Mouse (Mus musculus) lung, embryonic 14.5 days (tissue): ENCODE measurements at regions not wholly inside any gene's neighbourhood (a gene's known extent, or its start where the extent isn't known, plus 50 kb on each side); places are given as distances from the start of the nearest gene placed in this dataset.
"Not testable (repeated sequence)": the region's sequence is repeated elsewhere in the genome, so short reads cannot be mapped to it uniquely, and the experiment has no call there.

ENCODE experiments used
- ATAC-seq: fragments of 200-750 bp; cut with Nextera tagmentation; 2 replicates; pipeline ENCODE4 v1.8.0; 2017; ENCODE audit warnings: mild to moderate bottlenecking, moderate TSS enrichment, moderate library complexity; ENCODE audit not compliant: insufficient read depth
- DNase-seq: peaks from one replicate; pipeline ENCODE4 v3.0.0-alpha.2; 2015
- H3K27ac ChIP-seq: fragments of 300-500 bp; sonication (generic); 2 replicates; pipeline ENCODE4 v1.5.1; 2014; ENCODE audit warnings: low read depth, mild to moderate bottlenecking, moderate library complexity
- H3K27me3 ChIP-seq: fragments of 300-500 bp; sonication (generic); 2 replicates; pipeline ENCODE4 v1.6.1; 2014; ENCODE audit warnings: low read length, control low read depth; ENCODE audit not compliant: insufficient read depth
- H3K36me3 ChIP-seq: fragments of 300-500 bp; sonication (generic); 2 replicates; pipeline ENCODE4 v1.6.1; 2014; ENCODE audit warnings: control low read depth; ENCODE audit not compliant: insufficient read depth
- H3K4me1 ChIP-seq: fragments of 300-500 bp; sonication (generic); 2 replicates; pipeline ENCODE4 v1.6.1; 2014; ENCODE audit warnings: antibody characterized with exemption, control low read depth; ENCODE audit not compliant: insufficient read depth
- H3K4me2 ChIP-seq: fragments of 300-500 bp; sonication (generic); 2 replicates; pipeline ENCODE4 v1.6.1; 2014; ENCODE audit warnings: mild to moderate bottlenecking
- H3K4me3 ChIP-seq: fragments of 300-500 bp; sonication (generic); 2 replicates; pipeline ENCODE4 v1.5.1; 2014; ENCODE audit warnings: low read depth, low read length
- H3K9ac ChIP-seq: fragments of 300-500 bp; sonication (generic); 2 replicates; pipeline ENCODE4 v1.6.1; 2014
- H3K9me3 ChIP-seq: fragments of 300-500 bp; sonication (generic); 2 replicates; pipeline ENCODE4 v1.6.1; 2016; ENCODE audit warnings: low read depth, low read length, control low read depth
- CTCF ChIP-seq: IDR thresholded peaks from 2 replicates; pipeline ENCODE4 v1.5.1; 2016; ENCODE audit warnings: antibody characterized with exemption, low read depth
- WGBS: fragments of 180-500 bp; shearing (Covaris S2); extraction: QIAGEN DNeasy Blood & Tissue Kit; methylation state at CpG from one replicate; pipeline ENCODE4 v1.1.7; 2014; 5-methylcytosine and 5-hydroxymethylcytosine counted together

- no peak overlapping the region for H3K27ac ChIP-seq
- H3K9me3 ChIP-seq: no peaks in the 10 kb centered on the region
- ATAC-seq (no peak), DNase-seq (no peak)
- H3K4me2 ChIP-seq: no peak overlapping the region
- no peaks in the 10 kb centered on the region for H3K4me1 ChIP-seq
- H3K27me3 ChIP-seq: no peaks in the 10 kb centered on the region
- H3K36me3 ChIP-seq: no peaks in the 10 kb centered on the region
- H3K4me3 ChIP-seq: no peak overlapping the region
- H3K9ac ChIP-seq: no peak overlapping the region
- TF ChIP-seq CTCF: no peak
- WGBS: 78% methylated on average over 4 of the region's 4 CpGs
Measured at GRCm38 (mm10) chr15:60285321-60285720, 268.9 kb upstream of the 4933412E24Rik start.

DNA sequence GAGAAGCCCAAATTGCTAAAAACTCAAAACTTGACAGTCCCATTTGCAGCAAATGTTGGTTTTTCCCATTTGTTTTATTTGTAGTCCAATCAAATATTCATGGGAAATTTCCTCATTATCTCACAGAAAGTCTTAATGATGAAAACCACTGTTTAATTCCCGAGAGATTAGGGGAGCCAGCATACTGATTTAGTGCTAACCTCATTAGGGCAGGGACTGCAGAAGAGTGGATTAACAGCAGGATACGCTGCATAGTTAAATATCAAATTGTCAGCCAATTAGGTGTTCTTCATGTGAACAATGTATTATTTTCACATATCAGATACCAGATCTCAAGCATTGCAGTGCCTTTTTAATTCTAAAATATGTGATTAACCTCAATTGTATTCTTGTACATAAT lies 264.0 kb upstream of the 4933412E24Rik start:
- no peaks in the 10 kb centered on the region for H3K4me1 ChIP-seq
- no peak overlapping the region for H3K9ac ChIP-seq
- no peak for DNase-seq
- no peaks in the 10 kb centered on the region for H3K36me3 ChIP-seq
- TF ChIP-seq CTCF: no peak
- H3K4me3 ChIP-seq: no peak overlapping the region
- 72% methylated on average over 2 of the region's 2 CpGs for WGBS
- H3K27ac ChIP-seq: no peak overlapping the region
- H3K9me3 ChIP-seq: no peaks in the 10 kb centered on the region
- no peak for ATAC-seq
- H3K4me2 ChIP-seq: no peak overlapping the region
- no peaks in the 10 kb centered on the region for H3K27me3 ChIP-seq

DNA sequence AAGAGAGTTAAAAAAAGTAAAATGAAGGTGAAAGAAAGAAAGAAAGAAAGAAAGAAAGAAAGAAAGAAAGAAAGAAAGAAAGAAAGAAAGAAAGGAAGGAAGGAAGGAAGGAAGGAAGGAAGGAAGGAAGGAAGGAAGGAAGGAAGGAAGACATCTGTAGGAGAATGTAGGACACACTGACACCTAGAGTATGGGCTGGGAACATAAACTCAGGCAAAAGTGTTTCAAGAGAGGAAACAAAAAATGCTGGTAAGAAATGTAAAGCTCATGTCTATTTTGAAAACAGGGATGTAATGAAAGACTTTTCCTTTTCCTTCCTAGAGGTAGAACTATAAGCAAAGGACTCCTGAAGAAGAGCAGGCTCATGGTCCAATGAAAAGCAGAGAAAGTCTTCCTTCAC lies 237.2 kb upstream of the 4933412E24Rik start:
- not testable (repeated sequence) for ATAC-seq

GRCm38 (mm10) chr15:60226335-60226938 lies 210.0 kb upstream of the 4933412E24Rik start:
- 16% methylated on average over 4 of the region's 4 CpGs for WGBS
- DNase-seq: peak; percentile 6

More for the DNA sequence above, 237.2 kb upstream of the 4933412E24Rik start:
- H3K9ac ChIP-seq, H3K27ac ChIP-seq, H3K36me3 ChIP-seq, H3K4me2 ChIP-seq, DNase-seq, H3K27me3 ChIP-seq, H3K9me3 ChIP-seq, H3K4me1 ChIP-seq, H3K4me3 ChIP-seq: not testable (repeated sequence)
- TF ChIP-seq CTCF: 0 out of 2 replicates have a peak, but pooled peaks have one; percentile 21

GRCm38 (mm10) chr15:60195070-60195469 lies 178.7 kb upstream of the 4933412E24Rik start:
- Histone ChIP-seq H3K27me3 (no peaks in the 10 kb centered on the region), H3K9me3 (no peaks in the 10 kb centered on the region), H3K27ac (no peak overlapping the region), H3K4me2 (no peak overlapping the region), H3K36me3 (no peaks in the 10 kb centered on the region), H3K4me3 (no peak overlapping the region), H3K4me1 (no peaks in the 10 kb centered on the region), H3K9ac (no peak overlapping the region)
- ATAC-seq (no peak), DNase-seq (no peak)
- no peak for TF ChIP-seq CTCF

More at GRCm38 (mm10) chr15:60226335-60226938, 210.0 kb upstream of the 4933412E24Rik start:
- H3K4me1 ChIP-seq: no peaks in the 10 kb centered on the region
- no peak for TF ChIP-seq CTCF
- no peak overlapping the region for H3K4me3 ChIP-seq
- no peak overlapping the region for H3K4me2 ChIP-seq
- no peak overlapping the region for H3K27ac ChIP-seq
- no peaks in the 10 kb centered on the region for H3K9me3 ChIP-seq
- H3K36me3 ChIP-seq: no peaks in the 10 kb centered on the region
- ATAC-seq: no peak; the same call in 1 of the 2 replicates
- H3K9ac ChIP-seq: no peak overlapping the region
- H3K27me3 ChIP-seq: no peaks in the 10 kb centered on the region

- H3K4me2 ChIP-seq: no peak overlapping the region
- H3K27me3 ChIP-seq: no peaks in the 10 kb centered on the region
- ATAC-seq: no peak
- no peak overlapping the region for H3K27ac ChIP-seq
- H3K9me3 ChIP-seq: no peaks in the 10 kb centered on the region
- no peak overlapping the region for H3K4me3 ChIP-seq
- no peaks in the 10 kb centered on the region for H3K4me1 ChIP-seq
- no peak overlapping the region for H3K9ac ChIP-seq
- DNase-seq: peak; percentile 6
- WGBS: 77% methylated on average over 3 of the region's 3 CpGs
- TF ChIP-seq CTCF: no peak
- no peaks in the 10 kb centered on the region for H3K36me3 ChIP-seq
Measured at GRCm38 (mm10) chr15:60193157-60193556, 176.7 kb upstream of the 4933412E24Rik start.

- ATAC-seq (no peak), DNase-seq (peak; percentile 1)
- H3K4me1 ChIP-seq: no peaks in the 10 kb centered on the region
- no peaks in the 10 kb centered on the region for H3K27me3 ChIP-seq
- no peaks in the 10 kb centered on the region for H3K9me3 ChIP-seq
- no peak overlapping the region for H3K9ac ChIP-seq
- H3K4me2 ChIP-seq: no peak overlapping the region
- no peak for TF ChIP-seq CTCF
- whole genome bisulfite sequencing: 37% methylated on average over 5 of the region's 5 CpGs
- no peaks in the 10 kb centered on the region for H3K36me3 ChIP-seq
- no peak overlapping the region for H3K27ac ChIP-seq
- H3K4me3 ChIP-seq: no peak overlapping the region
Measured at GRCm38 (mm10) chr15:60187002-60187715, 170.7 kb upstream of the 4933412E24Rik start.
